Mouse (Mus musculus): ENCODE data around the gene Pfn1.

GRCm38 (mm10) chr11:70658942-70659341 is 4.5 kb upstream of the Pfn1 start:
- TF ChIP-seq EP300 (IDR thresholded peaks at IDR 0.05; ENCODE audit: insufficient read depth, low read depth, low read length): no peak
- TF ChIP-seq CTCF (IDR thresholded peaks at IDR 0.05): no peak
- no peak for TF ChIP-seq POLR2A (IDR thresholded peaks at IDR 0.05; ENCODE audit: insufficient read depth, low read depth, low read length)
